Mouse (Mus musculus) left cerebral cortex, postnatal 14 days (tissue): ENCODE data around the gene Nr1h2. TPM values are rescaled to one million over a fixed set of nuclear protein-coding genes. Genes with fewer than 3 reads are reported as not detected.

Experiments
- DNase-seq, 2 experiments: peaks; one replicate each; pipeline ENCODE4 v3.0.0; 2021 to 2022; ENCODE audit warnings: low spot score in 2 of 2, mixed read lengths in 1 of 2
- intact Hi-C: fragments of 180-260 bp; cut with DNase I; formaldehyde crosslinking; loops from one replicate; pipeline ENCODE4 v1.15.1; 2025
- microRNA-seq, 2 experiments: library from miRNA; unstranded; fragments of <30 nt; microRNA quantifications; one replicate each; pipeline ENCODE4 v1.2.0; 2022
- total RNA-seq, 2 experiments: library from RNA; stranded (reverse); gene quantifications; 2 replicates each; pipeline ENCODE4 v1.2.3; 2021

Nr1h2 gene
- total RNA-seq, 2 experiments from 2014 or later = 51.0 to 60.7 TPM

DNA sequence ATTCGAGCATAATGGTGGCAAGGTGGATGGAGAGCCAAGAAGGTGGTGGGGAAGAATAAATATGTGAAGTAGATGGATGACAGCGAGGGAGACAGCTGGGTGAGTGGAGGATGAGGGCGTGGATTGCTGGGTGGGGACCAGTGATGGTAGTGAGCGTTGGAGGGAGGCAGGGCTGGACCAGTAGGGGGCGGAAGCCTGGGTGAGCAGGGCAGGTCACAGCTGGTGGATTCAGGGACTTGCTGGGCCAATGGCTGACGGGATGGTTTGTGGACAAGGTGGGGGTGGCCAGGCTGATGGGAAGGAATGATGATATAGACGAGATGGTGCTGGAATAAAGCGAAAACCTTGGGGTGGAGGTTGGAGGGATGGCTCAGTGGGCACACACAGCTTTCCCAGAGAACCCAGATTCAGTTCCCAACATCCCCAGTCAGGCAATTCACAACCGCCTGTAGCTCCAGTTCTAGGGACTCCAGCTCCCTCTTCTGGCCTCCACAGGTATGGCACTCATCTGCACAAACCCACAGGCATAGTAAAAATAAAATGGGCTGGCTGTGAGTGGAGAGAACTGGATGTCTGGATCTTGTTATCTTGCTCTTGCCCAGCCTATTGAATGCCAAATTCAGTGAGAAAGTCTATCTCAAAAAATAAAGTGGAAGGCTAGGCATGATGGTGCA, 34.4 kb downstream of the Nr1h2 start:
- DNase-seq = no peak
- intact Hi-C loops = no loop called here

DNA sequence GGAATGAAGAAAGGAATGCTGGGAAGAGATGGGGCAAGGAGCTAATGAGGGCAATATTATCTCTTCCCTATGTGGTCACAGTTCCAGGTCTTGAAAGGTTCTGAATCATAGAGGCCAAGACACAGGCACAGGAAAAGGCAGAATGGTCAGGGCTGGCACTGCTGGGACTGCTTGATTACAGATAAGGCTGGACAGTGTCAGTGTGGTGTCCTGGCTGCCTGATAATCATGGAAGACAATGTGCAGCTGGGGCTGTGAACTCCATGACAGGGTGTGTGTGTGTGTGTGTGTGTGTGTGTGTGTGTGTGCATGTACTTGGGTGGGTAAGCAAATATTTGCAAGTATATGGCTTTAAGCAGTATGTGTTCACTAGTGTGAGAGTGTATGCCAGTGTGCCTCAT, 46.3 kb downstream of the Nr1h2 start:
- intact Hi-C loops = no loop called here
- DNase-seq = no peak

DNA sequence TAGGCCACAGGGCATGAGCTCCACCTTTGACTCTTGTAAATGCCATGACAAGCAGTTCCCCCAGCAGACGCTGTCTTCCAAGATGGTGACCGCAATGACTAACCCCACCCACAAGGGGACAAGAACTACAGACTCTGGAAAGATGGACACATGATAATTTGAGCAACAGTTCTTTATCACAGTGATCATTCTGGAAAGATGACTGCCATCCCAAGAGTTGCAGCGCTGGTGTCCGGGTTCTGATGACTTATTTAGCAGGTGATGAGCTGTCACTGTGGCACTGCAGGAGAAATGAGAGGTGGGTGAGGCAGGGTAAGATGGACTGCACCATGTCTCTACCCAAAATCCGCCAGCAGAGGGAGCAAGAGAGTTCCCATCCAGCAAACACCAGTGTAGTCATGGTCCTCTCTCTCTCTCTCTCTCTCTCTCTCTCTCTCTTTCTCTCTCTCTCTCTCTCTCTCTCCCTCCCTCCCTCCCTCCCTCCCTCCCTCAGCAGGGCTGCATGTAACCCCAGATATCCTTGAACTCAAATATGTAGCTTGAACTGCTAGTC, 52.1 kb downstream of the Nr1h2 start:
- intact Hi-C loops = loop anchor here (2.0 to 5.0 kb wide), 3 partner anchors 47 to 151 kb away; partner anchors contain the start of gene Pold1
- DNase-seq = peak; percentile 81 to 85

DNA sequence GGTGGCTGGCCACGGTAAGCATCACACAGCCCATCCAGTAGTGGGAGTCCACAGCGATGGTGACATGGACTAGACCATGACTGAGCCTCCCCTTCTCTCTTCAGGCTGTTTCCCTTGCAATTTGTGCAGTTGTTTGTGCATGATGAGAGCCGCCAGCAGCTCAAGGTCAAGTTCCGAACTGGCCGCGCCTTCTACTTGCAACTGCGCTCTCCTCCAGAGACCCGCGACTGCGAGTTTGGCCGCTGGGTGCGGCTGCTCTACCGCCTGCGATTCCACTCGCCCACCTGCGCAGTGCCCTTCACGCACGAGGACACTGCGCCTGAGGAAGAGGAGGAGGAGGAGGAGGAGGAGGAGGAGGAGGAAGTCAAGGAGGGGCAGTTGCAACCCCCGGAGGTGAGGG, 53.7 kb downstream of the Nr1h2 start:
- intact Hi-C loops = loop anchor here (2.0 to 5.0 kb wide), 3 partner anchors 49 to 152 kb away; partner anchors contain the start of gene Pold1
- DNase-seq = no peak

Small RNAs within 50 kb of the gene (microRNA-seq; reads per million reads assigned to microRNA genes)
- 0 to 1.0 reads per million in 2 experiments for gene Mir7053

Other genes starting within 250 kb of the Nr1h2 start
- 1 to 10 TPM; 2.6 to 3.6 TPM for gene Clec11a, start 247.0 kb downstream of the Nr1h2 start, total RNA-seq
- gene Shank1, start 243.7 kb downstream of the Nr1h2 start, total RNA-seq = 100 to 1,000 TPM; 512 to 537 TPM
- 10 to 100 TPM; 77.1 to 81.9 TPM for gene Syt3, start 169.8 kb downstream of the Nr1h2 start, total RNA-seq
- 1 to 10 TPM; 2.3 TPM for gene 1700008O03Rik, start 168.1 kb downstream of the Nr1h2 start, total RNA-seq
- 100 to 1,000 TPM; 269 to 330 TPM for gene Lrrc4b, start 124.9 kb downstream of the Nr1h2 start, total RNA-seq
- 10 to 100 TPM; 11.2 to 13.4 TPM for gene Aspdh, start 88.6 kb downstream of the Nr1h2 start, total RNA-seq
- gene Josd2, start 86.0 kb downstream of the Nr1h2 start, total RNA-seq = 10 to 100 TPM; 60.6 to 63.2 TPM
- gene Emc10, start 57.4 kb downstream of the Nr1h2 start, total RNA-seq = 100 to 1,000 TPM; 145 to 164 TPM
- gene Fam71e1, start 57.4 kb downstream of the Nr1h2 start, total RNA-seq = 10 to 100 TPM; 26.5 to 32.5 TPM
- gene Mybpc2, start 29.3 kb downstream of the Nr1h2 start, total RNA-seq = under 1 TPM in 1 of 2 experiments, not detected in 1; 0.30 TPM
- under 1 TPM in 1 of 2 experiments, not detected in 1; 0.15 TPM for gene Spib, start 21.9 kb downstream of the Nr1h2 start, total RNA-seq
- 1 to 10 TPM; 4.2 to 7.0 TPM for gene Pold1, start 5.1 kb downstream of the Nr1h2 start, total RNA-seq
- gene Napsa, start 18.4 kb upstream of the Nr1h2 start, total RNA-seq = not detected
- 10 to 100 TPM; 74.2 to 75.5 TPM for gene Kcnc3, start 36.7 kb upstream of the Nr1h2 start, total RNA-seq
- gene Myh14, start 116.9 kb upstream of the Nr1h2 start, total RNA-seq = 10 to 100 TPM in 1 of 2 experiments, 1 to 10 TPM in 1; 8.8 to 14.5 TPM
- gene Izumo2, start 154.8 kb upstream of the Nr1h2 start, total RNA-seq = not detected
- gene Vrk3, start 194.5 kb upstream of the Nr1h2 start, total RNA-seq = 10 to 100 TPM; 25.0 to 28.2 TPM
- gene Zfp473, start 197.1 kb upstream of the Nr1h2 start, total RNA-seq = under 1 TPM; 0.37 to 0.38 TPM